8 mouse cellular contexts compared by ENCODE assay signal in the genomic region with DNA sequence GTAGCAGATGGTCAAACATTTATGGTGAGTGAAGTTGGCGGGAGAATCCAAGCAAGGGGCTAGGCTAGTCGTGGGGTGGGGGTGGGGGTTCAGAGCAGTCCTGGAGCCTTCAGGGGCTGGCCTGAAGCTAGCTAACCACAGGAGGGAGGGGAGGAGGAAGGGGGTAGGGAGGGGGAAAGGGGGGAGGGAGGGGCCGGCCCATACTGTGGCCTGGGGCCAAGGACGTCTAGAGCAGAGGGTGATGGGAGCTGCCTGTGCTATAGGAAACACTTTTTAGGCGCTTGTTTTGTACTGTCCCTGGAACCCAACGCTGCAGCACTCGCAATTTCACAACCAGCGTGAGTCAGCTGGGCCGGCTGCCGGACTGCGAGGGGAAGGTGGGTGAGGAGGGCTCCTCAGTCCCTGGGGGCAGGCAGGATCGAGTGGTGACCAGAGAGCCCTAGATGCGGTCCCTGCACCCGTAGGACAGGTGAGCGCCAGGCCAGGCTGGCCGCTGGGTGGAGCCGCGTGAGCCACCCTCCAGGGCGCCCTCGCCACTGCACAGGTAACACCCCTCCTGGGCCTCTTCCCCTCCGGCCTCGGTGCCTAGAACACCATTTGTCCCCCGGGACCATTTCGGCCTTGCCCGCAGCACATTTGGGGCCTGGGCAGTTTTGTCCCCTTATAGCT. TPM values are rescaled to one million over a fixed set of nuclear protein-coding genes. Genes with fewer than 3 reads are reported as not detected.
A peak's percentile ranks its signal among the peaks of the same experiment; 100 is the strongest.
DNase-seq lines count a peak whose midpoint lies in the region; ATAC-seq lines count a peak whose summit lies in the region.

No protein-coding gene starts in this region.

- WGBS in limb, embryonic 11.5 days: 24% methylated on average over 25 of the region's 25 CpGs
- 16% methylated on average over 24 of the region's 25 CpGs for WGBS in midbrain, embryonic 11.5 days

- no peaks in the 10 kb centered on the region for H3K9me3 ChIP-seq in limb, embryonic 11.5 days (ENCODE audit: control insufficient read depth, low read length)
- no peaks in the 10 kb centered on the region for H3K9me3 ChIP-seq in midbrain, embryonic 11.5 days (ENCODE audit: control insufficient read depth, low read length)

- H3K4me1 ChIP-seq in limb, embryonic 11.5 days (ENCODE audit: control insufficient read depth, insufficient read depth, low read length): no peaks in the 10 kb centered on the region
- no peaks in the 10 kb centered on the region; the same call in 1 of the 2 replicates for H3K4me1 ChIP-seq in midbrain, embryonic 11.5 days (ENCODE audit: control insufficient read depth, insufficient read depth, low read length)

- peak; percentile 96 for DNase-seq in heart, adult 11 months
- no peak for DNase-seq in heart, adult 8-10 months (ENCODE audit: low spot score)
- DNase-seq in cerebellum, postnatal 25 days: peak; percentile 64 to 67
- DNase-seq in gastrocnemius, postnatal 10 days: peak; percentile 29
- DNase-seq in limb, embryonic 11.5 days (ENCODE audit: low spot score): peak; percentile 57
- DNase-seq in midbrain, embryonic 11.5 days (ENCODE audit: low spot score, missing footprints): peak; percentile 89
- peak; percentile 29 for DNase-seq in right cerebral cortex, postnatal 4 days

- 0 out of 2 replicates have a peak, but pooled peaks cover 3% of the 10 kb centered on the region for H3K27me3 ChIP-seq in limb, embryonic 11.5 days (ENCODE audit: control insufficient read depth, insufficient read depth, low read length)
- 0 out of 2 replicates have a peak, but pooled peaks cover 3% of the 10 kb centered on the region for H3K27me3 ChIP-seq in midbrain, embryonic 11.5 days (ENCODE audit: control insufficient read depth, insufficient read depth, low read length)

- H3K9ac ChIP-seq in limb, embryonic 11.5 days (ENCODE audit: low read length): peak overlapping the region; percentile 70
- H3K9ac ChIP-seq in midbrain, embryonic 11.5 days (ENCODE audit: low read length): peak overlapping the region; percentile 64

- H3K4me3 ChIP-seq in limb, embryonic 11.5 days (ENCODE audit: low read depth, low read length): peak overlapping the region; percentile 53
- H3K4me3 ChIP-seq in midbrain, embryonic 11.5 days (ENCODE audit: low read depth, low read length): peak overlapping the region; percentile 50

- H3K4me2 ChIP-seq in limb, embryonic 11.5 days (ENCODE audit: low read depth, severe bottlenecking): peak overlapping the region; percentile 49
- peak overlapping the region; percentile 65 for H3K4me2 ChIP-seq in midbrain, embryonic 11.5 days

- no peak overlapping the region for H3K27ac ChIP-seq in limb, embryonic 11.5 days (replicated peaks; ENCODE audit: low read depth, low read length)
- H3K27ac ChIP-seq in midbrain, embryonic 11.5 days (ENCODE audit: low read depth, low read length): no peak overlapping the region

- peak; percentile 25 for ATAC-seq in inflammation-experienced regulatory T-cells, adult 6 months
- peak; percentile 91 for ATAC-seq in limb, embryonic 11.5 days (ENCODE audit: insufficient number of reproducible peaks, low FRiP score, low TSS enrichment, low read depth)
- ATAC-seq in midbrain, embryonic 11.5 days (ENCODE audit: low FRiP score): peak; percentile 91

- no peaks in the 10 kb centered on the region for H3K36me3 ChIP-seq in limb, embryonic 11.5 days (ENCODE audit: control insufficient read depth, insufficient read depth, low read length)
- no peaks in the 10 kb centered on the region for H3K36me3 ChIP-seq in midbrain, embryonic 11.5 days (ENCODE audit: control insufficient read depth, insufficient read depth, low read length)

RNA-seq across cellular contexts. Expression of gene Ctps2, which starts 0.5 kb away (rescaled TPM):
- 10 to 100 TPM; 10.4 to 13.8 (median 12.2) TPM for total RNA-seq in heart, adult 8-10 months (2022)
- total RNA-seq in gastrocnemius, postnatal 10 days (2021): 10 to 100 TPM; 12.9 to 14.3 TPM
- 100 to 1,000 TPM; 148 to 207 (median 187) TPM for polyA plus RNA-seq in inflammation-experienced regulatory T-cells, adult 6 months (2017; shearing (Covaris generic))
- 117 and 124 TPM in 2 replicates for polyA plus RNA-seq in limb, embryonic 11.5 days (2014; fragmentation: Nextera tagmentation; extraction: Ambion mirVana)
- 86.1 and 101 TPM in 2 replicates for polyA plus RNA-seq in midbrain, embryonic 11.5 days (2014; fragmentation: Nextera tagmentation; extraction: Ambion mirVana)

RNA-seq across cellular contexts. Expression of gene Syap1, which starts 13.3 kb away (rescaled TPM):
- total RNA-seq in heart, adult 8-10 months (2022): 10 to 100 TPM; 28.5 to 30.8 (median 29.4) TPM
- total RNA-seq in gastrocnemius, postnatal 10 days (2021): 10 to 100 TPM; 32.4 to 34.2 TPM
- polyA plus RNA-seq in inflammation-experienced regulatory T-cells, adult 6 months (2017; shearing (Covaris generic)): 10 to 100 TPM; 13.4 to 14.6 (median 14.4) TPM
- 48.9 and 50.3 TPM in 2 replicates for polyA plus RNA-seq in limb, embryonic 11.5 days (2014; fragmentation: Nextera tagmentation; extraction: Ambion mirVana)
- polyA plus RNA-seq in midbrain, embryonic 11.5 days (2014; fragmentation: Nextera tagmentation; extraction: Ambion mirVana): 39.5 and 43.0 TPM in 2 replicates

Comparison
In these comparisons a context has a peak if more than half of its experiments do, and no peak if none do; other contexts are left out.
1. ATAC-seq: peak in every context shown above with its lines; median percentile 91 in limb, embryonic 11.5 days; 91 in midbrain, embryonic 11.5 days; 25 in inflammation-experienced regulatory T-cells, adult 6 months.